Mouse (Mus musculus): ENCODE results near the gene Maml3.

DNA sequence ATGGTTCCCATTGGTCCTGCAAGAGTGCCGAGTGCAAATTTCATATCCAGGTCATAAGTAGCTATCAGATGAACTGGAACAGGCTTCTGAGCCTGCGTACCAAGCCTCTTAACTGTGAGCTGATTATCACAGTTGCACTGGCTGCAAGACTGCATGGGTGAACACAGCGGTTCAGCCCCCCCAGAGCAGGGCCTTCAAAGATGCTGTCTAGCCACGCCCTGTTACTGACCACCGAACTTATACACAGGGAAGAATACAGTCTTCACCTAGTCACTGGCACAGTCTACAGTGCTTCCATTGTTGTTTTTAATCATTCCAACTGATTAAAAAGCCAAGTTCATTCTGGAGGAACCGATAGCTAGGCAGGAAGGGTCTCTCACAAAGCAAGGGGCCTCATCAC lies 287.5 kb downstream of the Maml3 start:
- TF ChIP-seq POLR2A (IDR thresholded peaks at IDR 0.05; ENCODE audit: borderline replicate concordance, low read depth, low read length) (no peak), CTCF (IDR thresholded peaks at IDR 0.05; ENCODE audit: low read depth, low read length) (no peak)
